23 mouse cellular contexts compared by ENCODE assay signal in the genomic region with DNA sequence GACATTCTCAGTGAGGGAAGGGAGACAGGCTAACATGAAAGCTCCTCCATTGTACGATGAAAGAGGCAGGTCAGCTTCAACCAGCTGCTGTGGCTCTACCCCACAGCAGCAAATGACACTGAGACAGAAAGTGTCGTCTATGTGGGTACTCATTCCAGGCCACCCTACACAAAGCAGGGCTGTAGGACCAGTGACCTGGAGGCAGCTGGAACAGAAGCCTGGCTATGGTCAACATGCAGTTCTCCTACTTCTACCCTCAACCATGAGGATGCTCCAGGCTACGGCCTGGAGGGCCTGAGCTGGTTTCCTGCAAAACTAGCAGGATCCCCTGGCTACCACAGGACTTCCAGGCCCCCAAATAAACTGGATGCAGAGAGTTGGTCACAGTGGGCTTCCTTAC. TPM values are rescaled to one million over a fixed set of nuclear protein-coding genes. Genes with fewer than 3 reads are reported as not detected.
DNase-seq lines count a peak whose midpoint lies in the region; ATAC-seq lines count a peak whose summit lies in the region.
"Had no signal": no experiment of that assay in that cellular context is flagged by ENCODE, and none has a peak within 500 bp of the region (broad histone marks: within the 10 kb centered on the region; RNA-seq: fewer than 3 reads in every experiment).

No protein-coding gene starts in this region.

- WGBS in heart, embryonic 11.5 days (ENCODE audit: insufficient replicate concordance), result 89% methylated on average over 3 of the region's 3 CpGs
- 90% methylated on average over 3 of the region's 3 CpGs for whole genome bisulfite sequencing in midbrain, embryonic 10.5 days
- WGBS in midbrain, embryonic 14.5 days, result 95% methylated on average over 3 of the region's 3 CpGs
- WGBS in limb, embryonic 10.5 days, result 89% methylated on average over 3 of the region's 3 CpGs

- peak overlapping the region; percentile 82 for H3K27ac ChIP-seq in heart, embryonic 11.5 days (ENCODE audit: low read depth, low read length)
- H3K27ac ChIP-seq in midbrain, embryonic 10.5 days (replicated peaks), result peak overlapping the region; percentile 52; the same call in 1 of the 2 replicates
- H3K27ac ChIP-seq in midbrain, embryonic 14.5 days (replicated peaks; ENCODE audit: low read depth, low read length), result no peak overlapping the region
- H3K27ac ChIP-seq in limb, embryonic 10.5 days, result peak overlapping the region; percentile 25; the same call in 1 of the 2 replicates
- H3K27ac ChIP-seq: embryonic facial prominence, embryonic 13.5 days; forebrain, embryonic 13.5 days; kidney, embryonic 15.5 days had no signal

- H3K4me3 ChIP-seq in heart, embryonic 11.5 days (ENCODE audit: low read depth, low read length), result no peak overlapping the region
- no peak overlapping the region for H3K4me3 ChIP-seq in midbrain, embryonic 10.5 days
- no peak overlapping the region for H3K4me3 ChIP-seq in midbrain, embryonic 14.5 days (replicated peaks; ENCODE audit: low read depth, low read length)
- H3K4me3 ChIP-seq in limb, embryonic 10.5 days, result no peak overlapping the region
- H3K4me3 ChIP-seq: embryonic facial prominence, embryonic 13.5 days; forebrain, embryonic 13.5 days; kidney, embryonic 15.5 days had no signal

- H3K9ac ChIP-seq in heart, embryonic 11.5 days (ENCODE audit: low read depth, low read length), result peak overlapping the region; percentile 59
- no peak overlapping the region for H3K9ac ChIP-seq in midbrain, embryonic 14.5 days (replicated peaks; ENCODE audit: low read length)
- H3K9ac ChIP-seq: embryonic facial prominence, embryonic 13.5 days; forebrain, embryonic 13.5 days; kidney, embryonic 15.5 days had no signal

- H3K27me3 ChIP-seq in heart, embryonic 11.5 days (ENCODE audit: control insufficient read depth, insufficient read depth, low read length), result no peaks in the 10 kb centered on the region
- H3K27me3 ChIP-seq in midbrain, embryonic 10.5 days (ENCODE audit: low read depth, poor library complexity, severe bottlenecking), result no peaks in the 10 kb centered on the region
- H3K27me3 ChIP-seq in midbrain, embryonic 14.5 days (ENCODE audit: control insufficient read depth, insufficient read depth, low read length), result no peaks in the 10 kb centered on the region
- no peaks in the 10 kb centered on the region for H3K27me3 ChIP-seq in limb, embryonic 10.5 days (ENCODE audit: low read depth, poor library complexity, severe bottlenecking)
- H3K27me3 ChIP-seq: CH12.LX; embryonic facial prominence, embryonic 13.5 days; forebrain, embryonic 13.5 days; kidney, embryonic 15.5 days had no signal

- ATAC-seq in heart, embryonic 11.5 days (replicated peaks; ENCODE audit: insufficient number of reproducible peaks, low FRiP score, low TSS enrichment), result no peak
- ATAC-seq in midbrain, embryonic 14.5 days (ENCODE audit: low FRiP score, low TSS enrichment), result no peak
- peak; percentile 11; the same call in 1 of the 2 replicates for ATAC-seq in megakaryocyte-erythroid progenitor cell, adult 5-6 weeks (replicated peaks; ENCODE audit: low FRiP score, low TSS enrichment, poor library complexity, severe bottlenecking)
- ATAC-seq: forebrain, embryonic 13.5 days; hindbrain, embryonic 16.5 days had no signal

- H3K4me1 ChIP-seq in heart, embryonic 11.5 days (ENCODE audit: control insufficient read depth, insufficient read depth, low read length), result no peaks in the 10 kb centered on the region
- H3K4me1 ChIP-seq in midbrain, embryonic 10.5 days, result no peaks in the 10 kb centered on the region
- no peaks in the 10 kb centered on the region for H3K4me1 ChIP-seq in midbrain, embryonic 14.5 days (ENCODE audit: control insufficient read depth, insufficient read depth, low read length)
- H3K4me1 ChIP-seq in limb, embryonic 10.5 days, result no peaks in the 10 kb centered on the region
- H3K4me1 ChIP-seq: embryonic facial prominence, embryonic 13.5 days; forebrain, embryonic 13.5 days; kidney, embryonic 15.5 days had no signal

- DNase-seq in heart, postnatal 4 days, result no peak
- DNase-seq in midbrain, embryonic 10.5 days (ENCODE audit: low spot score), result no peak
- no peak for DNase-seq in midbrain, embryonic 14.5 days
- no peak for DNase-seq in limb, embryonic 10.5 days (ENCODE audit: low spot score)
- DNase-seq in layer of hippocampus, adult 8-10 months (ENCODE audit: low spot score in 2 of 2), result no peak
- no peak for DNase-seq in right cerebral cortex, postnatal 25 days
- DNase-seq: cerebellum, adult 8-10 months; gastrocnemius, postnatal 10 days; heart, adult 18-20 months; left cerebral cortex, postnatal 4 days; lung, adult 18-20 months; right cerebral cortex, postnatal 4 days had no signal

- no peaks in the 10 kb centered on the region for H3K36me3 ChIP-seq in heart, embryonic 11.5 days (ENCODE audit: control insufficient read depth, insufficient read depth, low read length)
- peaks cover 76% of the 10 kb centered on the region for H3K36me3 ChIP-seq in midbrain, embryonic 10.5 days
- H3K36me3 ChIP-seq in midbrain, embryonic 14.5 days (ENCODE audit: control insufficient read depth, insufficient read depth, low read length), result peaks cover 38% of the 10 kb centered on the region
- peaks cover 78% of the 10 kb centered on the region for H3K36me3 ChIP-seq in limb, embryonic 10.5 days

- peak overlapping the region; percentile 16; the same call in 1 of the 2 replicates for H3K4me2 ChIP-seq in heart, embryonic 11.5 days
- H3K4me2 ChIP-seq in midbrain, embryonic 14.5 days (ENCODE audit: low read length), result no peak overlapping the region
- H3K4me2 ChIP-seq: embryonic facial prominence, embryonic 13.5 days; forebrain, embryonic 13.5 days; kidney, embryonic 15.5 days had no signal

- H3K9me3 ChIP-seq in heart, embryonic 11.5 days (replicated peaks; ENCODE audit: control insufficient read depth, low read length), result no peaks in the 10 kb centered on the region
- no peaks in the 10 kb centered on the region for H3K9me3 ChIP-seq in midbrain, embryonic 10.5 days (replicated peaks)
- no peaks in the 10 kb centered on the region for H3K9me3 ChIP-seq in midbrain, embryonic 14.5 days (ENCODE audit: control insufficient read depth, low read length)
- no peaks in the 10 kb centered on the region for H3K9me3 ChIP-seq in limb, embryonic 10.5 days (replicated peaks)
- H3K9me3 ChIP-seq: embryonic facial prominence, embryonic 13.5 days; forebrain, embryonic 13.5 days; kidney, embryonic 15.5 days had no signal

RNA-seq across cellular contexts. Expression of a gene that starts 10.9 kb away (rescaled TPM):
- polyA plus RNA-seq in heart, embryonic 11.5 days (2014; fragmentation: Nextera tagmentation; extraction: Ambion mirVana), result 26.1 and 34.6 TPM in 2 replicates
- total RNA-seq in heart, postnatal 4 days (2021), result 10 to 100 TPM; 27.1 to 32.1 TPM
- polyA plus RNA-seq in midbrain, embryonic 10.5 days (2016; fragmentation: Nextera tagmentation; extraction: Ambion mirVana), result 42.6 and 45.3 TPM in 2 replicates
- 33.6 and 36.9 TPM in 2 replicates for polyA plus RNA-seq in midbrain, embryonic 14.5 days (2014; fragmentation: Nextera tagmentation; extraction: Ambion mirVana)
- 43.7 and 51.8 TPM in 2 replicates for polyA plus RNA-seq in limb, embryonic 10.5 days (2016; fragmentation: Nextera tagmentation; extraction: Ambion mirVana)
- total RNA-seq in megakaryocyte-erythroid progenitor cell, adult 5-6 weeks (2014; fragmentation: Nextera tagmentation), result 45.7 and 65.0 TPM in 2 replicates
- 12.9 and 35.6 TPM in 2 replicates for total RNA-seq in megakaryocyte-erythroid progenitor cell, adult 5-6 weeks (2017)
- 10 to 100 TPM; 58.1 to 80.0 (median 63.5) TPM for total RNA-seq in layer of hippocampus, adult 8-10 months (2022)

RNA-seq across cellular contexts. Expression of a gene that starts 19.6 kb away (rescaled TPM):
- 9,744 and 12,458 TPM in 2 replicates for polyA plus RNA-seq in heart, embryonic 11.5 days (2014; fragmentation: Nextera tagmentation; extraction: Ambion mirVana)
- under 1 TPM in 1 of 2 experiments, not detected in 1; 0.52 TPM for total RNA-seq in heart, postnatal 4 days (2021)
- polyA plus RNA-seq in midbrain, embryonic 10.5 days (2016; fragmentation: Nextera tagmentation; extraction: Ambion mirVana), result 2,848 and 3,100 TPM in 2 replicates
- polyA plus RNA-seq in midbrain, embryonic 14.5 days (2014; fragmentation: Nextera tagmentation; extraction: Ambion mirVana), result 29.1 and 77.0 TPM in 2 replicates
- polyA plus RNA-seq in limb, embryonic 10.5 days (2016; fragmentation: Nextera tagmentation; extraction: Ambion mirVana), result 2,528 and 3,017 TPM in 2 replicates
- not detected in 2 replicates for total RNA-seq in megakaryocyte-erythroid progenitor cell, adult 5-6 weeks (2014; fragmentation: Nextera tagmentation)
- total RNA-seq in megakaryocyte-erythroid progenitor cell, adult 5-6 weeks (2017), result not detected in 2 replicates
- total RNA-seq in layer of hippocampus, adult 8-10 months (2022), result not detected
- total RNA-seq: adrenal gland, postnatal 4 days; CH12.LX; common myeloid progenitor, adult 5-6 weeks; gastrocnemius, postnatal 10 days; heart, adult 18-20 months; heart, postnatal 25 days; left cerebral cortex, postnatal 4 days had no signal
- polyA plus RNA-seq: large intestine, adult 2 months had no signal

RNA-seq across cellular contexts. Expression of a gene that starts 26.7 kb away (rescaled TPM):
- 8,943 and 11,032 TPM in 2 replicates for polyA plus RNA-seq in heart, embryonic 11.5 days (2014; fragmentation: Nextera tagmentation; extraction: Ambion mirVana)
- total RNA-seq in heart, postnatal 4 days (2021), result over 10,000 TPM in 1 of 2 experiments, 1,000 to 10,000 TPM in 1; 3,912 to 12,509 TPM
- polyA plus RNA-seq in midbrain, embryonic 10.5 days (2016; fragmentation: Nextera tagmentation; extraction: Ambion mirVana), result 2,199 and 2,239 TPM in 2 replicates
- 1,330 and 1,946 TPM in 2 replicates for polyA plus RNA-seq in midbrain, embryonic 14.5 days (2014; fragmentation: Nextera tagmentation; extraction: Ambion mirVana)
- polyA plus RNA-seq in limb, embryonic 10.5 days (2016; fragmentation: Nextera tagmentation; extraction: Ambion mirVana), result 1,811 and 2,033 TPM in 2 replicates
- total RNA-seq in megakaryocyte-erythroid progenitor cell, adult 5-6 weeks (2014; fragmentation: Nextera tagmentation), result 247 and 283 TPM in 2 replicates
- 19.7 and 99.3 TPM in 2 replicates for total RNA-seq in megakaryocyte-erythroid progenitor cell, adult 5-6 weeks (2017)
- 100 to 1,000 TPM; 157 to 300 (median 205) TPM for total RNA-seq in layer of hippocampus, adult 8-10 months (2022)

RNA-seq across cellular contexts. Expression of a gene that starts 30.2 kb away (rescaled TPM):
- polyA plus RNA-seq in heart, embryonic 11.5 days (2014; fragmentation: Nextera tagmentation; extraction: Ambion mirVana), result 23.0 and 24.4 TPM in 2 replicates
- 1 to 10 TPM in 1 of 2 experiments, not detected in 1; 1.2 TPM for total RNA-seq in heart, postnatal 4 days (2021)
- polyA plus RNA-seq in midbrain, embryonic 10.5 days (2016; fragmentation: Nextera tagmentation; extraction: Ambion mirVana), result 5.8 and 6.6 TPM in 2 replicates
- 0.74 TPM in 1 of 2 replicates, not detected in the other for polyA plus RNA-seq in midbrain, embryonic 14.5 days (2014; fragmentation: Nextera tagmentation; extraction: Ambion mirVana)
- polyA plus RNA-seq in limb, embryonic 10.5 days (2016; fragmentation: Nextera tagmentation; extraction: Ambion mirVana), result 5.7 and 5.9 TPM in 2 replicates
- total RNA-seq in megakaryocyte-erythroid progenitor cell, adult 5-6 weeks (2014; fragmentation: Nextera tagmentation), result not detected in 2 replicates
- total RNA-seq in megakaryocyte-erythroid progenitor cell, adult 5-6 weeks (2017), result not detected in 2 replicates
- 1 to 10 TPM in 2 of 4 experiments, not detected in 2; 1.1 to 2.5 TPM for total RNA-seq in layer of hippocampus, adult 8-10 months (2022)
- total RNA-seq: CH12.LX; common myeloid progenitor, adult 5-6 weeks had no signal
- polyA plus RNA-seq: large intestine, adult 2 months had no signal

RNA-seq across cellular contexts. Expression of a gene that starts 30.3 kb away (rescaled TPM):
- 22.0 and 22.5 TPM in 2 replicates for polyA plus RNA-seq in heart, embryonic 11.5 days (2014; fragmentation: Nextera tagmentation; extraction: Ambion mirVana)
- 10 to 100 TPM; 10.4 to 11.3 TPM for total RNA-seq in heart, postnatal 4 days (2021)
- 30.6 and 32.0 TPM in 2 replicates for polyA plus RNA-seq in midbrain, embryonic 10.5 days (2016; fragmentation: Nextera tagmentation; extraction: Ambion mirVana)
- 37.4 and 37.7 TPM in 2 replicates for polyA plus RNA-seq in midbrain, embryonic 14.5 days (2014; fragmentation: Nextera tagmentation; extraction: Ambion mirVana)
- 36.2 and 45.2 TPM in 2 replicates for polyA plus RNA-seq in limb, embryonic 10.5 days (2016; fragmentation: Nextera tagmentation; extraction: Ambion mirVana)
- 11.1 and 18.5 TPM in 2 replicates for total RNA-seq in megakaryocyte-erythroid progenitor cell, adult 5-6 weeks (2014; fragmentation: Nextera tagmentation)
- total RNA-seq in megakaryocyte-erythroid progenitor cell, adult 5-6 weeks (2017), result 8.9 and 10.8 TPM in 2 replicates
- total RNA-seq in layer of hippocampus, adult 8-10 months (2022), result 10 to 100 TPM; 14.7 to 19.6 (median 17.9) TPM

Comparison
In these comparisons a context has a peak if more than half of its experiments do, and no peak if none do; other contexts are left out.
1. RNA of a gene that starts 19.6 kb away (polyA plus RNA-seq): 9,744 to 12,458 TPM in heart, embryonic 11.5 days, 2,848 to 3,100 TPM in midbrain, embryonic 10.5 days and 2,528 to 3,017 TPM in limb, embryonic 10.5 days; 29.1 to 77.0 TPM in midbrain, embryonic 14.5 days; every median in the first group is over 10 times any median in the second.